Mouse (Mus musculus) heart, embryonic 10.5 days (tissue): Measurements from ENCODE around the gene Anxa4. TPM values are rescaled to one million over a fixed set of nuclear protein-coding genes. Genes with fewer than 3 reads are reported as not detected.

Experiments used
- DNase-seq: peaks from one replicate; pipeline ENCODE4 v3.0.0-alpha.2; 2017; ENCODE audit warnings: low spot score
- H3K27ac ChIP-seq: fragments of 300-500 bp; sonication (generic); 2 replicates; pipeline ENCODE4 v1.5.1; 2016; ENCODE audit warnings: mild to moderate bottlenecking
- H3K27me3 ChIP-seq: fragments of 300-500 bp; sonication (generic); 2 replicates; pipeline ENCODE4 v1.6.1; 2016; ENCODE audit warnings: mild to moderate bottlenecking; ENCODE audit not compliant: poor library complexity, insufficient read depth, severe bottlenecking
- H3K36me3 ChIP-seq: fragments of 300-500 bp; sonication (generic); 2 replicates; pipeline ENCODE4 v1.6.1; 2016; ENCODE audit warnings: mild to moderate bottlenecking, moderate library complexity
- H3K4me1 ChIP-seq: fragments of 300-500 bp; sonication (generic); 2 replicates; pipeline ENCODE4 v1.6.1; 2016; ENCODE audit warnings: mild to moderate bottlenecking
- H3K4me3 ChIP-seq: fragments of 300-500 bp; sonication (generic); 2 replicates; pipeline ENCODE4 v1.5.1; 2016; ENCODE audit warnings: mild to moderate bottlenecking, moderate library complexity
- H3K9me3 ChIP-seq: fragments of 300-500 bp; sonication (generic); 2 replicates; pipeline ENCODE4 v1.6.1; 2016; ENCODE audit warnings: mild to moderate bottlenecking, moderate library complexity
- WGBS: fragments of 180-500 bp; shearing (Covaris S2); methylation state at CpG from one replicate; pipeline ENCODE4 v1.1.7; 2016; 5-methylcytosine and 5-hydroxymethylcytosine counted together
- polyA plus RNA-seq: library from polyadenylated mRNA; unstranded; fragments of >200 nt; fragmentation: Nextera tagmentation; extraction: Ambion mirVana; gene quantifications from 2 replicates; pipeline ENCODE4 v1.2.1, GENCODE M21; 2016

The Anxa4 gene
- 9.9 and 16.7 TPM in 2 replicates for polyA plus RNA-seq

- H3K27ac ChIP-seq, result peak within 1 kb of the TSS; percentile 43
- peak within 1 kb of the TSS; percentile 76 for H3K4me3 ChIP-seq
- DNase-seq, result peak; percentile 82
- H3K4me1 ChIP-seq, result 0 out of 2 replicates have a peak, but pooled peaks cover 14% of the 10 kb centered on the region
- under 1% methylated on average over 41 of the region's 41 CpGs for WGBS
- no peaks in the 10 kb centered on the region for H3K36me3 ChIP-seq
- peaks cover 71% of the 10 kb centered on the region for H3K27me3 ChIP-seq
- no peaks in the 10 kb centered on the region for H3K9me3 ChIP-seq
Observed at GRCm38 (mm10) chr6:86793021-86793815, at the start of gene Anxa4. Gene Anxa4, minus strand, starts transcription at chr6:86793584.

DNA sequence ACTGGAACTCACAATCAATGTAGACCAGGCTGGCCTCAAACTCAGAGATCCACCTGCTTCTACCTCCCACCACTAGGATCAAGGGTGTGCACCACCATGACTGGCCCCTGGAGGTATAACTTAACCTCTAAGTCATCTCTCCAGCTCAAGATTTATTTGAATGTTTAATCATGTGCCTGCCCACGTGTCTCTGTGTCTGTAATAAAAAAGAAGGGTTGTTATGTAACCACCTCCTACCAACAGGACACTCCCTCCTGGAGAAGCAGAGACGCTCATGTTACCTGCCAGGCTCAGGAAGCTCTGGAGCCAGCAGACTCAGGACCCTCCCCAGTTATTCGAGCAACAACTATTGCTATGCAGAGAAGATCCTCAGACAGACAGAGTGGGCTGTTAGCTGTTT is 48.6 kb upstream of the Anxa4 start:
- Histone ChIP-seq H3K27me3 (no peaks in the 10 kb centered on the region), H3K27ac (no peak overlapping the region), H3K9me3 (no peaks in the 10 kb centered on the region), H3K4me1 (no peaks in the 10 kb centered on the region), H3K4me3 (no peak overlapping the region), H3K36me3 (no peaks in the 10 kb centered on the region)
- 55% methylated on average over 3 of the region's 3 CpGs for WGBS
- DNase-seq, result no peak

DNA sequence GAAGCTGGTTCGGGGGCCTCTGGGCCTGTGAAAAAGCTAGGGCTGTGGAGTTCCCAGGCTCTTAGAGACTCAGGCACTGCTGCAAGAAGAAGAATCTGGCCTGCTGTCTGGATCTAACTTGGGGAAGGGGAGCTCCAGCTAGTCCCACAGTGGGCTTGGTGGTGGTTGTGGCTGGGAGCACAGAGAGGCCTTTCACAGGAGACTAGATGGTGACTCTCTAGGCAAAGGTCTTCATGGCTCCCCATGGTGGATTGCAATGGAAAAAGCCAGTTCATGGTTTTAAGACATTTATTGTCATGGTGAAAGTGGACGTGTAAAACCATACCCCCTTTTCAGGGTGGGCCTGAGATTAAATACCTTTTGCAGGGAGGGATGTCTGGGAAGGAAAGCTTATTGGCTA is 45.7 kb upstream of the Anxa4 start:
- 73% methylated on average over 2 of the region's 2 CpGs for whole genome bisulfite sequencing

GRCm38 (mm10) chr6:86832802-86833502 is 39.6 kb upstream of the Anxa4 start:
- no peak overlapping the region for H3K4me3 ChIP-seq
- peaks cover 10% of the 10 kb centered on the region for H3K4me1 ChIP-seq
- H3K27me3 ChIP-seq, result no peaks in the 10 kb centered on the region
- no peaks in the 10 kb centered on the region for H3K36me3 ChIP-seq
- no peaks in the 10 kb centered on the region for H3K9me3 ChIP-seq
- WGBS, result 59% methylated on average over 13 of the region's 13 CpGs
- H3K27ac ChIP-seq, result peak overlapping the region; percentile 62
- no peak for DNase-seq

More for the DNA sequence above, 45.7 kb upstream of the Anxa4 start:
- no peak for DNase-seq
- H3K4me1 ChIP-seq, result no peaks in the 10 kb centered on the region
- no peak overlapping the region for H3K27ac ChIP-seq
- no peaks in the 10 kb centered on the region for H3K36me3 ChIP-seq
- H3K4me3 ChIP-seq, result no peak overlapping the region
- no peaks in the 10 kb centered on the region for H3K27me3 ChIP-seq
- H3K9me3 ChIP-seq, result no peaks in the 10 kb centered on the region

- Histone ChIP-seq H3K36me3 (no peaks in the 10 kb centered on the region), H3K4me1 (peaks cover 10% of the 10 kb centered on the region), H3K27me3 (no peaks in the 10 kb centered on the region), H3K4me3 (no peak overlapping the region), H3K9me3 (no peaks in the 10 kb centered on the region), H3K27ac (peak overlapping the region; percentile 36; the same call in 1 of the 2 replicates)
- WGBS, result 56% methylated on average over 10 of the region's 10 CpGs
- DNase-seq, result no peak
Observed at GRCm38 (mm10) chr6:86830738-86831500, 37.5 kb upstream of the Anxa4 start.

- Histone ChIP-seq H3K36me3 (no peaks in the 10 kb centered on the region), H3K4me3 (no peak overlapping the region), H3K27ac (no peak overlapping the region), H3K27me3 (no peaks in the 10 kb centered on the region), H3K4me1 (peaks cover 10% of the 10 kb centered on the region), H3K9me3 (no peaks in the 10 kb centered on the region)
- 84% methylated on average over 6 of the region's 6 CpGs for WGBS
- DNase-seq, result no peak
Observed at GRCm38 (mm10) chr6:86829768-86830167, 36.4 kb upstream of the Anxa4 start.

- Histone ChIP-seq H3K4me1 (peaks cover 15% of the 10 kb centered on the region), H3K27ac (no peak overlapping the region), H3K36me3 (no peaks in the 10 kb centered on the region), H3K4me3 (no peak overlapping the region), H3K27me3 (0 out of 2 replicates have a peak, but pooled peaks cover 4% of the 10 kb centered on the region), H3K9me3 (no peaks in the 10 kb centered on the region)
- DNase-seq, result no peak
- WGBS, result 88% methylated on average over 2 of the region's 2 CpGs
Observed at GRCm38 (mm10) chr6:86827432-86827831, 34.0 kb upstream of the Anxa4 start.

DNA sequence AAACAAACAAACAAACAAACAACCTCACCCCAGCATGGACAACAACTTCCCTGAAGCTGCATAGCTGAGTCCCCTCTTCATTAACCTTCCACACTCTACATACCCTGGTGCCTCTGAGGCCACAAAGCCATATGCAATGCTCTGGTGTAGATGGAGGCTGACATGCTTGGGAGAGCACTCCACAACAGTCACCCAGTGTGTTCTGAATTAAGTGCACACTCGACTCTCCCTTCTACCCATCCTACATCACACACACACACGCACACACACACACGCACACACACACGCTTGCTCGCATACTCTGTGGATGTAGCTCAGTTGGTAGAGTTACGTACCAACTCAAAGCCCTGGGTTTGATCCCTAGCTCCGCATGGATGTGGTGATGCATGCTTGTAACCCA is 31.0 kb upstream of the Anxa4 start:
- Histone ChIP-seq H3K27ac (no peak overlapping the region), H3K4me3 (no peak overlapping the region), H3K27me3 (0 out of 2 replicates have a peak, but pooled peaks cover 4% of the 10 kb centered on the region), H3K9me3 (no peaks in the 10 kb centered on the region), H3K36me3 (no peaks in the 10 kb centered on the region), H3K4me1 (peaks cover 20% of the 10 kb centered on the region)
- DNase-seq, result no peak
- 94% methylated on average over 7 of the region's 7 CpGs for WGBS

- peaks cover 20% of the 10 kb centered on the region for H3K4me1 ChIP-seq
- WGBS, result 37% methylated on average over 10 of the region's 10 CpGs
- 0 out of 2 replicates have a peak, but pooled peaks cover 4% of the 10 kb centered on the region for H3K27me3 ChIP-seq
- no peak for DNase-seq
- H3K9me3 ChIP-seq, result no peaks in the 10 kb centered on the region
- no peaks in the 10 kb centered on the region for H3K36me3 ChIP-seq
- H3K4me3 ChIP-seq, result no peak overlapping the region
- H3K27ac ChIP-seq, result no peak overlapping the region
Observed at GRCm38 (mm10) chr6:86823824-86824223, 30.4 kb upstream of the Anxa4 start.

GRCm38 (mm10) chr6:86823051-86823431 is 29.7 kb upstream of the Anxa4 start:
- H3K4me3 ChIP-seq, result peak overlapping the region; percentile 53
- H3K4me1 ChIP-seq, result peaks cover 20% of the 10 kb centered on the region
- 0 out of 2 replicates have a peak, but pooled peaks cover 4% of the 10 kb centered on the region for H3K27me3 ChIP-seq
- no peaks in the 10 kb centered on the region for H3K9me3 ChIP-seq
- H3K36me3 ChIP-seq, result no peaks in the 10 kb centered on the region
- WGBS, result 27% methylated on average over 9 of the region's 9 CpGs
- no peak for DNase-seq
- H3K27ac ChIP-seq, result 0 out of 2 replicates have a peak overlapping the region, but pooled peaks have one; percentile 69

- Histone ChIP-seq H3K27me3 (0 out of 2 replicates have a peak, but pooled peaks cover 4% of the 10 kb centered on the region), H3K27ac (peak overlapping the region; percentile 69), H3K36me3 (no peaks in the 10 kb centered on the region), H3K9me3 (no peaks in the 10 kb centered on the region), H3K4me1 (peaks cover 20% of the 10 kb centered on the region), H3K4me3 (peak overlapping the region; percentile 53)
- 3% methylated on average over 19 of the region's 19 CpGs for WGBS
- peak; percentile 86 for DNase-seq
Observed at GRCm38 (mm10) chr6:86822285-86823050, 29.1 kb upstream of the Anxa4 start.

DNA sequence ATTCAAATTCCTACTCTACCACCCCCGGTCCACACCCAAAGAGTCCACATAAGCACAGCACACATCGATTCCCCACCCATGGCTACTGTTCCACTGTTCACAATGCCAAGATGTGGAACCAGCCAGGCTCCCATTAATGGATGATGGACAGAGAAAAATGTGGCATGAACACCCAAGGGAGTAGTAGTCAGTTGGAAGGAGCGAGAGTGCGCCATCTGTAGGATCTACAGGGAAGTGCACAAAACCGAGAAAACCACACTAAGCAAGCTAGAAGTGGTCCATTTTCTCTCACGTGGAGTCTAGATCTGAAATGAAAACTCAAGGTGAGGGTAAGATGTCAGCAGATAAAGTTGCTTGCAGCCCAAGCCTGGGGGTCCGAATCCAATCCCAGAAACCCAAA is 27.3 kb upstream of the Anxa4 start:
- Histone ChIP-seq H3K4me3 (no peak overlapping the region), H3K27ac (no peak overlapping the region), H3K27me3 (0 out of 2 replicates have a peak, but pooled peaks cover 4% of the 10 kb centered on the region), H3K4me1 (peaks cover 29% of the 10 kb centered on the region), H3K36me3 (no peaks in the 10 kb centered on the region), H3K9me3 (no peaks in the 10 kb centered on the region)
- DNase-seq, result no peak
- WGBS, result 58% methylated on average over 7 of the region's 7 CpGs
